Mouse (Mus musculus) hindbrain, postnatal 0 days (tissue): ENCODE data around the gene Acad10. TPM values are rescaled to one million over a fixed set of nuclear protein-coding genes. Genes with fewer than 3 reads are reported as not detected.

Source experiments
- ATAC-seq: fragments of 200-750 bp; cut with Nextera tagmentation; 2 replicates; pipeline ENCODE4 v1.8.0; 2017; ENCODE audit warnings: mild to moderate bottlenecking, moderate TSS enrichment, moderate library complexity
- DNase-seq: peaks from one replicate; pipeline ENCODE4 v3.0.0-alpha.2; 2015; ENCODE audit warnings: low spot score
- H3K27ac ChIP-seq: fragments of 300-500 bp; sonication (generic); 2 replicates; pipeline ENCODE4 v1.5.1; 2014; ENCODE audit warnings: mild to moderate bottlenecking
- H3K27me3 ChIP-seq: fragments of 300-500 bp; sonication (generic); 2 replicates; pipeline ENCODE4 v1.6.1; 2014; ENCODE audit warnings: low read length, mixed read lengths; ENCODE audit not compliant: insufficient read depth
- H3K36me3 ChIP-seq: fragments of 300-500 bp; sonication (generic); 2 replicates; pipeline ENCODE4 v1.6.1; 2014; ENCODE audit warnings: low read length, mixed read lengths; ENCODE audit not compliant: insufficient read depth
- H3K4me1 ChIP-seq: fragments of 300-500 bp; sonication (generic); 2 replicates; pipeline ENCODE4 v1.6.1; 2014; ENCODE audit warnings: antibody characterized with exemption, low read length, mixed read lengths; ENCODE audit not compliant: insufficient read depth
- H3K4me2 ChIP-seq: fragments of 300-500 bp; sonication (generic); 2 replicates; pipeline ENCODE4 v1.6.1; 2014; ENCODE audit warnings: low read depth, mild to moderate bottlenecking, low read length, moderate library complexity, mixed read lengths
- H3K4me3 ChIP-seq: fragments of 300-500 bp; sonication (generic); 2 replicates; pipeline ENCODE4 v1.5.1; 2014; ENCODE audit warnings: low read length
- H3K9ac ChIP-seq: fragments of 300-500 bp; sonication (generic); replicated peaks from 2 replicates; pipeline ENCODE4 v1.6.1; 2014; ENCODE audit warnings: mild to moderate bottlenecking, low read length, moderate library complexity, mixed read lengths
- H3K9me3 ChIP-seq: fragments of 300-500 bp; sonication (generic); 2 replicates; pipeline ENCODE4 v1.6.1; 2016; ENCODE audit warnings: low read length, mixed read lengths
- CTCF ChIP-seq: IDR thresholded peaks from 2 replicates; pipeline ENCODE4 v1.5.1; 2016; ENCODE audit warnings: antibody characterized with exemption, control low read depth, low read depth
- WGBS: fragments of 180-500 bp; shearing (Covaris S2); extraction: QIAGEN DNeasy Blood & Tissue Kit; methylation state at CpG from one replicate; pipeline ENCODE4 v1.1.7; 2014; 5-methylcytosine and 5-hydroxymethylcytosine counted together
- polyA plus RNA-seq: library from polyadenylated mRNA; unstranded; fragments of >200 nt; fragmentation: Nextera tagmentation; extraction: Ambion mirVana; gene quantifications from 2 replicates; pipeline ENCODE4 v1.2.1, GENCODE M21; 2015
- total RNA-seq: library from RNA; depleted of rRNA; stranded (reverse); fragments of >200 nt; gene quantifications from 2 replicates; pipeline ENCODE4 v1.2.3, GENCODE M21; 2014; rRNA removed

The Acad10 gene
- total and polyA plus RNA-seq, 2 experiments from 2014 or later: 1.2 to 5.1 TPM

- H3K4me2 ChIP-seq: no peak overlapping the region
- no peak for TF ChIP-seq CTCF
- H3K36me3 ChIP-seq: peaks cover 30% of the 10 kb centered on the region
- no peaks in the 10 kb centered on the region for H3K27me3 ChIP-seq
- no peak overlapping the region for H3K4me3 ChIP-seq
- no peak for ATAC-seq
- H3K4me1 ChIP-seq: no peaks in the 10 kb centered on the region
- no peak overlapping the region for H3K9ac ChIP-seq
- WGBS: 84% methylated on average over 11 of the region's 11 CpGs
- H3K9me3 ChIP-seq: no peaks in the 10 kb centered on the region
- DNase-seq: no peak
- no peak overlapping the region for H3K27ac ChIP-seq
These were observed 83.3 kb downstream of the Acad10 start for GRCm38 (mm10) chr5:121576927-121577488.

GRCm38 (mm10) chr5:121575867-121576266 lies 84.4 kb downstream of the Acad10 start:
- DNase-seq: no peak
- TF ChIP-seq CTCF: no peak

DNA sequence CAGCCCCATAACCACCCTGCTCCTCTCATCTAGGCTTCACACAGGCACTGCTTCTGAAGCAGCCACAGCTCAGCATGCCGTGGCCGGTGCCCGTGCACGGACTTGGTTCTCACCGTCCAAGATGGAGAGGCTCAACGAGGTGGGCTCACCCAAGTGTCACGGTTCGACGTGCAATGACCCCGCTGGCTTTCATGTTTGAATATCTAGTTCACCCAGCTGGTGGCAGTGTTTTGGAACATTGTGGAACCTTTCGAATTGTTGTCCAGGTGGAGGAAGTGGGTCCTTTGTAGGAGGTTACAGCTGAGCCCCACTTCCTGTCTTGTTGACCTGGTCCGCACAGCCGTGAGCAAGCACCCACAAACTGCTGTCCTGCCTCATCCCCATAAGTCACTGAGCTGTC lies 86.2 kb downstream of the Acad10 start:
- DNase-seq: no peak
- no peak overlapping the region for H3K4me3 ChIP-seq
- peaks cover 28% of the 10 kb centered on the region for H3K36me3 ChIP-seq
- no peak for ATAC-seq
- no peaks in the 10 kb centered on the region for H3K4me1 ChIP-seq
- H3K27me3 ChIP-seq: no peaks in the 10 kb centered on the region
- H3K9me3 ChIP-seq: no peaks in the 10 kb centered on the region
- no peak overlapping the region for H3K27ac ChIP-seq
- H3K4me2 ChIP-seq: no peak overlapping the region
- WGBS: 92% methylated on average over 13 of the region's 13 CpGs
- no peak overlapping the region for H3K9ac ChIP-seq
- TF ChIP-seq CTCF: no peak

More at GRCm38 (mm10) chr5:121575867-121576266, 84.4 kb downstream of the Acad10 start:
- no peak overlapping the region for H3K4me3 ChIP-seq
- peaks cover 30% of the 10 kb centered on the region for H3K36me3 ChIP-seq
- no peak overlapping the region for H3K27ac ChIP-seq
- no peaks in the 10 kb centered on the region for H3K4me1 ChIP-seq
- 94% methylated on average over 11 of the region's 11 CpGs for WGBS
- H3K4me2 ChIP-seq: no peak overlapping the region
- H3K9me3 ChIP-seq: no peaks in the 10 kb centered on the region
- ATAC-seq: no peak
- no peak overlapping the region for H3K9ac ChIP-seq
- no peaks in the 10 kb centered on the region for H3K27me3 ChIP-seq

Other genes starting within 250 kb of the Acad10 start
- 0.72 and 7.6 TPM in 2 replicates for gene Tmem116, start 208.6 kb downstream of the Acad10 start, total RNA-seq
- 2.3 and 2.6 TPM in 2 replicates for gene Tmem116, start 208.6 kb downstream of the Acad10 start, polyA plus RNA-seq
- gene Erp29, start 208.0 kb downstream of the Acad10 start, total RNA-seq: 37.1 and 55.9 TPM in 2 replicates
- gene Erp29, start 208.0 kb downstream of the Acad10 start, polyA plus RNA-seq: 192 and 196 TPM in 2 replicates
- not detected in 2 replicates for gene Adam1b, start 157.1 kb downstream of the Acad10 start, total RNA-seq
- not detected in 2 replicates for gene Adam1b, start 157.1 kb downstream of the Acad10 start, polyA plus RNA-seq
- 8.5 and 14.4 TPM in 2 replicates for gene Adam1a, start 115.0 kb downstream of the Acad10 start, total RNA-seq
- 1.3 and 1.4 TPM in 2 replicates for gene Adam1a, start 115.0 kb downstream of the Acad10 start, polyA plus RNA-seq
- not detected in 2 replicates for gene Gm42878, start 115.0 kb downstream of the Acad10 start, total RNA-seq
- gene Gm42878, start 115.0 kb downstream of the Acad10 start, polyA plus RNA-seq: not detected in 2 replicates
- 51.0 and 57.6 TPM in 2 replicates for gene Mapkapk5, start 114.6 kb downstream of the Acad10 start, total RNA-seq
- gene Mapkapk5, start 114.6 kb downstream of the Acad10 start, polyA plus RNA-seq: 43.1 and 46.1 TPM in 2 replicates
- gene Aldh2, start 66.7 kb downstream of the Acad10 start, total RNA-seq: 87.7 and 106 TPM in 2 replicates
- gene Aldh2, start 66.7 kb downstream of the Acad10 start, polyA plus RNA-seq: 150 and 157 TPM in 2 replicates
- 1.7 and 3.7 TPM in 2 replicates for gene Acad12, start 41.6 kb downstream of the Acad10 start, total RNA-seq
- gene Acad12, start 41.6 kb downstream of the Acad10 start, polyA plus RNA-seq: 1.6 and 2.2 TPM in 2 replicates
- 41.2 and 41.7 TPM in 2 replicates for gene Brap, start within 50 bp of the Acad10 start, total RNA-seq
- gene Brap, start within 50 bp of the Acad10 start, polyA plus RNA-seq: 43.5 and 44.0 TPM in 2 replicates
- 86.8 and 118 TPM in 2 replicates for gene Atxn2, start 50.8 kb upstream of the Acad10 start, total RNA-seq
- gene Atxn2, start 50.8 kb upstream of the Acad10 start, polyA plus RNA-seq: 83.5 and 85.9 TPM in 2 replicates
- 24.7 and 31.0 TPM in 2 replicates for gene Sh2b3, start 177.1 kb upstream of the Acad10 start, total RNA-seq
- gene Sh2b3, start 177.1 kb upstream of the Acad10 start, polyA plus RNA-seq: 6.5 and 6.6 TPM in 2 replicates
- gene Pheta1, start 188.5 kb upstream of the Acad10 start, total RNA-seq: 48.9 and 52.5 TPM in 2 replicates
- 28.0 and 28.3 TPM in 2 replicates for gene Pheta1, start 188.5 kb upstream of the Acad10 start, polyA plus RNA-seq